Mouse (Mus musculus): Measurements from ENCODE around the gene Odf3l1. TPM values are rescaled to one million over a fixed set of nuclear protein-coding genes. Genes with fewer than 3 reads are reported as not detected.

Odf3l1 gene
- polyA plus RNA-seq, 1 experiment, result not detected

- TF ChIP-seq CTCF (IDR thresholded peaks at IDR 0.05; ENCODE audit: borderline replicate concordance, insufficient read depth, low read length) (no peak), POLR2A (IDR thresholded peaks at IDR 0.05; ENCODE audit: low read depth, low read length) (no peak)
- H3K4me3 ChIP-seq (ENCODE audit: insufficient read depth, low read length), result no peak overlapping the region
- no peak overlapping the region for H3K27ac ChIP-seq (ENCODE audit: insufficient read depth, low read length)
Observed at GRCm38 (mm10) chr9:56807990-56808389, 56.5 kb downstream of the Odf3l1 start.

GRCm38 (mm10) chr9:56803146-56803545, 61.3 kb downstream of the Odf3l1 start:
- Histone ChIP-seq H3K27ac (ENCODE audit: insufficient read depth, low read length) (no peak overlapping the region), H3K4me3 (ENCODE audit: insufficient read depth, low read length) (no peak overlapping the region), H3K4me1 (ENCODE audit: control insufficient read depth, insufficient read depth, low read length) (no peaks in the 10 kb centered on the region)
- TF ChIP-seq POLR2A (IDR thresholded peaks at IDR 0.05; ENCODE audit: low read depth, low read length) (no peak), CTCF (IDR thresholded peaks at IDR 0.05; ENCODE audit: borderline replicate concordance, insufficient read depth, low read length) (no peak)

More at GRCm38 (mm10) chr9:56807990-56808389, 56.5 kb downstream of the Odf3l1 start:
- no peaks in the 10 kb centered on the region for H3K4me1 ChIP-seq (ENCODE audit: control insufficient read depth, insufficient read depth, low read length)

Other genes with a start within 250 kb of the Odf3l1 start
- gene Lingo1, start 68.2 kb downstream of the Odf3l1 start, polyA plus RNA-seq (2011; ENCODE audit: insufficient read length, low read depth, missing spikeins), result 3.7 and 5.2 TPM in 2 replicates
- 48.4 and 76.1 TPM in 2 replicates for gene Cspg4, start 354 bp upstream of the Odf3l1 start, polyA plus RNA-seq (2011; ENCODE audit: insufficient read length, low read depth, missing spikeins)
- gene Snx33, start 63.7 kb upstream of the Odf3l1 start, polyA plus RNA-seq (2011; ENCODE audit: insufficient read length, low read depth, missing spikeins), result 18.1 and 20.7 TPM in 2 replicates
- 92.7 and 107 TPM in 2 replicates for gene Imp3, start 72.8 kb upstream of the Odf3l1 start, polyA plus RNA-seq (2011; ENCODE audit: insufficient read length, low read depth, missing spikeins)
- gene Snupn, start 86.2 kb upstream of the Odf3l1 start, polyA plus RNA-seq (2011; ENCODE audit: insufficient read length, low read depth, missing spikeins), result 14.1 and 14.5 TPM in 2 replicates
- 74.5 and 79.8 TPM in 2 replicates for gene Ptpn9, start 130.2 kb upstream of the Odf3l1 start, polyA plus RNA-seq (2011; ENCODE audit: insufficient read length, low read depth, missing spikeins)
- gene Sin3a, start 207.4 kb upstream of the Odf3l1 start, polyA plus RNA-seq (2011; ENCODE audit: insufficient read length, low read depth, missing spikeins), result 34.3 and 49.7 TPM in 2 replicates

Data from embryonic fibroblast, embryonic 13.5 days (primary cell).